Mouse (Mus musculus) v-Abl transformed pro-B cells (cell line): Measurements from ENCODE around the gene Alkbh8.
"Not testable (repeated sequence)": the region's sequence is repeated elsewhere in the genome, so short reads cannot be mapped to it uniquely, and the experiment has no call there.

Source experiments
- in situ Hi-C, 2 experiments: fragments of 400-800 bp; cut with MboI; formaldehyde crosslinking; loops; one replicate each; pipeline ENCODE4 v1.15.1; 2025; ENCODE audit not compliant: unreplicated experiment in 2 of 2

Gene Alkbh8

DNA sequence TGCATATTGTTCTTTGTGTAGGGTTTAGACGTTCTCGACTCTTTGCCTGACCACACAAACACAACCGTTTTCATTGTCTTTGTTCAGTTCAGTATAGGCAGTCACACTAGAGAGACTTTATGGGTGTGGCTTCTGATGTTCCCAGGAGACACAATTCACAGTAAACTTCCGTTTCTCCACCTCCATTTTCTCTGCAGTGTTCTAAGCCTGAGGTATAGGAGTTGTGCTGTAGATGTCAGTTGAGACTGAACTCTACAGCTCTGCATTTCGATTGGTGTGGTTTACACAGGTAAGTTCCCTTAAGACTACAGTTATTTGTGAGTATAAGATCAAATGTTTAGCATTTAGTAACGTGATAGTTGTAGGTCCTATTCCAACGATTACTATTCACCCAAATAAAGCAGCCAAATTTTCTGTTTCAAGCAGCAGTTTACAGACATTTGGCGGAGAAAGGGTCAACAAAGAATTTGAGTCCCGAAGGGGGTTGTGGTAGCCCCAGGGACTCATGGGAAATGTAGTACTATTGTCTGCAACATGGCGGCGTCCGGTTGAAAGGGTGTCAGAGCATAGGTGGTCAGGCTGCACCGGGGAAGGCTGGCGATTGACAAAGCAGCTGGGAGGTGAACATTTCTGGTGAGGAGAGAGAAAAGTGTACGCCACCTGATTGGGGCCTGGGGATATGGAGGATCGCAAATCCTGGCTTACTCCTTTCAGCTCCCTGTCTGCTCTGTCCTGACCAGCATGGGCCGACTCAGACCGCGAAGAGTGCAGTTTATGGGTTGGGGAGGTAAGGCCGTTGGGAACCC is at the start of gene Alkbh8:
TSS of gene Alkbh8 (plus strand) at position 179 of the 806 bp plus-strand sequence.
- in situ Hi-C loops, result loop anchor here (5.0 to 25.0 kb wide), 3 partner anchors 972 to 1040 kb away; partner anchors contain the start of genes Aasdhppt (in 2 of the 2), Kbtbd3 (in 2 of the 2) and Msantd4 (in 1 of the 2)

DNA sequence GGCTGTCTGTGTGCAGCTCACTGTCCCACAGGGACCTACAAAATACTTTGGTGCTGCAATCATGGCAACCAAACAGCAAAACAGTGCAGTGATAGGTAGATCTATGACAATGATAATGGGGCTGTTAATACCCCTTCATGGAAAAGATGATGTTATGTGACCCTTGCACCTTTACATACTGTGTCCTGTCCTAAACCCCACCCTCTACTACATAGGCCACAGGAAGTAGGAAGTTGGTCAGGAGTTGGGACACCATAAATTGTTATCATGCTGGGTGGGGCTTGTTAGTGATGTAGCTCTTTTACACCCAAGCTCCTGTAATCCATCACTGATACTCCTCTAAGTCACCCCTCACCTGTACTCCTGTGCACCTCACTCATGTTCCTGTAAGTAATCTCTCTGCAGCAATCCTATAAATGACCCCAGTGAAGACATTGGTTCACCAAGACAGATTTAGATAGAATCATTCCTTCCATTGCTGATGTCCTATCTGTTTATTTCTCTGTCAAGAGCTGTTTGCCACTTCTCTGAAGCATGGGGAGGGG is 25.6 kb upstream of the Alkbh8 start:
- in situ Hi-C loops, result no loop called here

DNA sequence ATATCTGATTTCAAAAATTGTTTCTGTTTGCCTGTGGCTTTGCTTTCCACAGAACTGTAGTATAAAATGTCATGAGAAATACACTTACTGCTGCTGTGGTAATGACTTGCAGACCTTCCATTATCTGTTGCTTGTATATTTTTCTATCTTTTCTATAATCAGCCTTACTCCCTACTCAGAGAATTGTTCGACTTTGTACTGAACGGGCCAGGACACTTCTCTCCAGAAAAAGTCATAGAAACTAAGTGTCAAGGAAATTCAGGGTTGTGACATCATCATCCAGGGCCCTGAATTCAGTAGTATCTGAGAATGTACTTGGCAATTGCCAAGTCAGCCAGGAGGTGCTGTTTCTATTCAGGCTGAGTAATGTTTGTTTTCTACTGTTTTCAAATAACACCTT is 24.9 kb upstream of the Alkbh8 start:
- in situ Hi-C loops, result no loop called here

DNA sequence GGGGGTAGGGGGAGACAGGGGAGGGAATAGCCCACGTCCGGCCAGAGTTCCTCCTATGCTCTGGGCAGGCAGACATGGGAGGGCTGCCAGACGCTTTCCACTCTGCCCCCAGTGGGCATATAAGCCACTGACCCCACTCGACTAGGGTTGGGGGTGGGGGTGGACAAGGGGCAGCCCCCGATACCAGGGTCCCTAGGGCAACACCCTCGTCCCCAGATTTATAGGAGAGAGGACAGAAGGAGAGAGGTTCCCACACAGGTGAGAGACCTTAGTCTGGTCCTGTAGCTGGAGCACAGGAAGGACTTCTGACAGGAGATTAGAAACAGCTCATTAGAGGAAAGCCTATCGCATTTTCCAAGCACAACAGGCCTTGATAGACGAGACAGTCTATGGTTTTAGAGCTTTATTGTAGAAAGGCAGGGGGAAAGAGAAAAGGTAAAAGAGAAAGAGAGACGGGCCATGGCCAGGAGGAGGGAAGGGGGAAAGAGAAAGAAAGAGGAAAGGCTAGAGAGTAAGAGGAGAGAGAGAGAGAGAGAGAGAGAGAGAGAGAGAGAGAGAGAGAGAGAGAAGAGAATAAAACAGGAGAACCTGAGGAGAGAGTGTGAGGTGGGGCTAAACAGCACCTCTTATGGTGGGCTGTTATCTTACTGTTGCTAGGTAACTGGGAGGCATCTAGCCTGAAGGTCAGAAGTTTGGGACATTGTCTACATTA is 7.4 kb upstream of the Alkbh8 start:
- in situ Hi-C loops, result loop anchor here in 1 of 2 experiments (25.0 kb wide), 1 partner anchor 985 kb away; the partner anchor contains the start of genes Aasdhppt and Kbtbd3

DNA sequence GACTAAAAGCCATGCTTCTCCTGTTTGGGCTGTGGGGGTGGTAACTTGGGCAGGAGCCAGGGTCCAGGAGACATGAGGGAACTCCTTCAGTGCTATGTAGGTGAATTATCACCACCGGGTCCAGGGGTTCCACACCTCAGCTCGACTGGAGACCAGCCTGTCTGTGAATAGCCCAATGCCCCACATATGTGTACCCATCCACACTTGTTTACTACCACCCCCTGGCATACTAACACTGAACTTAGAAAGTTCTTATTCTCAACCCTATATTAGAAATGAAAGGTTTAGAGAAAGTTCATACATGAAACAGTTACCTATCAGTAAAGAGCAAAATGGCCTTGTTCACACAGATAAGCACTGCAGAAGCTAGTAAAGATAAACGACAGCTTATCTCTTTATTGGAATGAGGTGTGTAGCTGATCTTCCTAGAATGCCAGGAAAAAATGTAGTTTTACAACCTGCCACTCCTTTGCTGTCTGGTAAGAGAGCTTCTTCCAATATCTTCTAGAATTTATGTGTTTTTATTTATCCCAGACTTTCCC is 6.8 kb upstream of the Alkbh8 start:
- in situ Hi-C loops, result loop anchor here in 1 of 2 experiments (25.0 kb wide), 1 partner anchor 984 kb away; the partner anchor contains the start of genes Aasdhppt and Kbtbd3

DNA sequence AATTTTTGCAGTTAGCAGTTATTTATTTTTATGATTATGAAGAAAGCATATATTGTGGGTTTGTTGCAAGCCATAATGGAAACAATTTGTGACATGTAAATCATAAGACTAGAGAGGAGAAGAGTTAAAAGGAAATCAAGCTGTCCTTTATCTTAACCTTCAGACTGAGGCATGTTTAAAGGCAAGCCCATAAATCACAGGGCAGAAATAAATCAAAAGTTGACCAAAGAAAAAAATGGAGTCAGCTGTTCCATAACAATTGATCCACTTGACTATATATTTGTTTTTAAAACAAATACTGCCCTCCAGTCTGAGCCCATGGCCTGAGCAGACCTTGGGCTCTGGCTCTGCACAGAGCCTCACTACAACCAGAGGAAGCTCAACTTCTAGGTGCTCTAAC is 4.6 kb upstream of the Alkbh8 start:
- in situ Hi-C loops, result loop anchor here (5.0 to 25.0 kb wide), 3 partner anchors 977 to 1044 kb away; partner anchors contain the start of genes Aasdhppt (in 2 of the 2), Kbtbd3 (in 2 of the 2) and Msantd4 (in 1 of the 2)

DNA sequence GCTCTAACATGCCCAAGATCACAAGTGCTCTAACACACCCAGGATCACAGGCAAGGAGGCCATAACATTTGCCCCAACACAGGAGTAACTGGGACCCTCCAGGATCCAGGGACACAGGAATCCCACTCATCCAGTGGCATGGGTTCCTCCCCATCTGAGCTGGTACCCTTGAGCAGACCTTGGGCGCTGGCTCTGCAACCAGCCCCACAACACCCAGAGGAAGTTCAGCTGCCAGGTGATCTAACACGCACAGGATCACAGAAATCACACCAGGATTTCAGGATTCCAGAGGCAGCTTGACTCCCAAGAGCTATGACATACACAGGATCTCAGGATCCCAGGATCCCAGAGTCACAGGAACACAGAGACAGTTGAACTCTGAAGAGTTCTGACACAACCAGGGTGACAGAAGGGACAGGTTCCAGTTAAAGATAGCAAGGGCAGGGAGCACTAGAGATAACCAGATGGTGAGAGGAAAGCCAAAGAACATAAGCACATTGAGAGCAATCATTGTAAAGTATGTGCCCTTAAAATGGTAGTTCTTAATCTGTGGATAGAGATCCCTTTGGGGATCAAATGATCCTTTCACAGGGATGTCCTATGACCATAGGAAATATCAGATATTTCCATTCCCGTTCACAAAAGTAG is 4.1 kb upstream of the Alkbh8 start:
- in situ Hi-C loops, result loop anchor here (5.0 to 25.0 kb wide), 3 partner anchors 976 to 1044 kb away; partner anchors contain the start of genes Aasdhppt (in 2 of the 2), Kbtbd3 (in 2 of the 2) and Msantd4 (in 1 of the 2)

DNA sequence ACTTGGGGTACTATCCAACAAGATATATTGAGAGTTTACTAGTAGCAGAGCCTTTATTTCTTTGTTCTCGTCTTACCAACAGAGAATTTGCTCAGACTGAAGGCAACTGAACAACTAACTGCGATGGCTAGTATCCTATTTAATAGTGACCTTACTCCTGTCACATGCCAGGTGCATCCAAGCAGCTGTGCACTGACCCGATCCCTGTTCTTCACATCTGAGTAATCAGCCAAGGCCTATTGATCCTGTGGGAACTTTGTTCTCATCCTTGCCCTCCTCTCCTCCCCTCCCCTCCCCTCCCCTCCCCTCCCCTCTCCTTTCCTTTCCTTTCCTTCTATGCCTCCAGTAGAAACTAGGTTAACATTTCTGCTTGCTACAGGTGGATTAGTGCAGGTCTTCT is 1.7 kb downstream of the Alkbh8 start:
- in situ Hi-C loops, result loop anchor here (10.0 to 25.0 kb wide), 2 partner anchors 976 to 1038 kb away; partner anchors contain the start of genes Aasdhppt (in 1 of the 2), Kbtbd3 (in 1 of the 2) and Msantd4 (in 1 of the 2)

DNA sequence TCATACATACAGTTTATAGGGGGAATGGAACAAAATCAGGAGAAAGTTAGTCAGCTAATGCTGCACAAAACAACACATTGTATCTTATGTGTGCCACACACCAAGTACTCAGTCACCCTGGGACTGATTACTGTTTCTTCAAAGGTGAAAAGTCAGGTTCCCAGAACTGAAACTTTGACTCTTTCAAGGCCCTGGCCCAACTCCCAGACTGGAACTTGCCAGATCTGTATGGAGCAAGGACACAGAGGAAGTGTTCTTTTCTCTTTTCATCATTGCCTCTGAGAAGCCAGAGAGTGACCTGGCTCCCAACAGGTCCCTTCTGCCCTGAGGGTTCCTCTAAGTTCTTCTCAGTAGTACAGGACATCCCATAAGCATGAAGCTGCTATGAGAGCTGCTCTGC is 10.2 kb downstream of the Alkbh8 start:
- in situ Hi-C loops, result loop anchor here in 1 of 2 experiments (25.0 kb wide), 1 partner anchor 967 kb away; the partner anchor contains the start of genes Aasdhppt and Kbtbd3

DNA sequence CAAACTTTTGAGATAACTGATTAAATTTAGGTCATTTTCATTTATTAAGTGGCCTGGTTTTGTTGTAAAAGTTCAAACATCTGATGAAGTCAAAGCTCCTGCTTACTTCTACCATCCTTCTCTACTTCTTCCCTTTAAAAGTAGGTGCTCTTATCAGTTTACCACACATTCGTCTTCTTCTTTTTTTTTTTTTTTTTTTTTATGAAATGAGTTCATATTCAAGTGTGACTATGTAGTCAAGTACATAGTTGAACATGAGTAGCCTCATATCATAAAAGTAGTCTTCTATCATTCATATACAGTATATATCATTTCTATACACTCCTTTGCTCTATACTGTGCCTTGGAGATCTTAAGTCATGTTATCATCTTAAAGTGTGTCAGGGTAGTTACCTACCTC is 11.0 kb downstream of the Alkbh8 start:
- in situ Hi-C loops, result loop anchor here in 1 of 2 experiments (25.0 kb wide), 1 partner anchor 966 kb away; the partner anchor contains the start of genes Aasdhppt and Kbtbd3

DNA sequence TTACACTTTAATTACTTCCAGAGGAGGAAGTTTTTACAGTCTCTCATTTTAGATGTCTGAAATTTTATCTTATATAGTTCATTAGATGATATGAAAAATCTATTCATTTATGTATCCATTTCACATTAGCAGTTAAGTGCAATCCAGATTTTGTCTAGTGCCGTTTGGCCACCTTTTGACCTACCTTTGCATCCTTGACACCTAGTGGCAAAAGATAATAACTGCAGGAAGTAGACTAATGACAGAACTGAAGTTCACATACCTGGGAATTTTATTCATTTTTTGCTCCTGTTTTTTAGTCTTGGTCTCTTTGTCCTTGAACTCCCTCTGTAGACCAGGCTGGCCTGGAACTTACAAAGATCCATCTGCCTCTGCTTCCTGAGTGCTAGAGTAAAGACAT is 15.1 kb downstream of the Alkbh8 start:
- in situ Hi-C loops, result loop anchor here in 1 of 2 experiments (25.0 kb wide), 1 partner anchor 1962 kb away; the partner anchor contains the start of gene Casp4

DNA sequence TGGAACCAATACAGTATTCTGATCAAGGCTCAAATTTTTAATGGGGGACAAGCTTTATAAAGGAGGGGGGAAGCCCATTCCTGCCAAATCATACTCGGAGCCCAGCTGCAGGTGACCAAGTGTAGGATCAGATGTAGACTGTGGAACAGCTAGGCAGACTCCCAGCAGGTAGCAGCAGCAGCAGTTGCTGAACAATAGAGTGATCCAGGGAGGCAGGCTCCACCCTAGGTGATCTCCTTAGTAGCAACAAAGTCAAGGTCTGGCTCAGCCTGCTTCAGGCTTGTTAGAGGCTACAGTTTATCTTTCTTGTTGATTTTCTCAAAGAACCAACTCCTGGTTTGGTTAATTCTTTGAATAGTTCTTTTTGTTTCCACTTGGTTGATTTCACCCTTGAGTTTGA is 41.4 kb downstream of the Alkbh8 start:
- in situ Hi-C loops, result not testable (repeated sequence)

DNA sequence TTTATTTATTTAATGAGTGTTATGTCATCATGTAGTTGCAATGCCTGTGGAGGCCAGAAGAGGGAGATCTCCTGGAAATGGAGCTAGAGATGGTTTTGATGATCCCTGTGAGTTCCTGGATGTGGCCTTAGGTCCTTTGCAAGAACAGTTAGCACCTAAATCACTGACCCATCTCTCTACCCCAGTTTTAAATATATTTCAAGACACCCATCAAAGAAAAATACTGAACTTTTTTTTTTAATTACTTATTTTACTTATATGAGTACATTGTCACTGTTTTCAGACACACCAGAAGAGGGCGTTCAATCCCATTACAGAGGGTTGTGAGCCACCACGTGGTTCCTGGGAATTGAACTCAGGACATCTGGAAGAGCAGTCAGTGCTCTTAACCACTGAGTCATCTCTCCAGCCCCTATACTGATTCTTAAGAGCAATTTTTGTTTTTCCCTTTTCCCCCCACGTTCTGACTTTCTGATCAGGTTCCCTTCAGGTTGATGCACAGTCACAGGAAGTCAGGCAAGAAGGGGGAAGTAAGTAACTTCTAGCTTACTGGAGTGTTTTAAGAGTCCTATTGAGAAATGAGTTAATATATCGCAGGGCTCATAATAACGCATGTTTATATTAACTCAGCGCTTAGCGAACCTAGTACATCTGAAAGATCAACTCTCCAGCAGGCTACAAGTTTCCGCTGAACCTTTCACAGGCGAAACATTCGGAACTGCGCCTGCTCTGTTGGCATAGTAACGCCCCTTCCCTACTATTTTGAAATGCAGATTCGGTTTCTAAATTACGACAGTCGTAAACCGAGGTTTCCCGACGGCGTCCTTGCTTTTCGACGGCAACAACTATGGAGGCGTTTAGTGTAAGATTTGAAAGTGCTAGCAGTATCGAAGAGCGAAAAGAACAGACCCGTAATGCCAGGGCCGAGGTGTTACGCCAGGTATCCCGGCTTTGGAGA is 68.6 kb downstream of the Alkbh8 start, which contains the start of gene Cwf19l2:
TSS of gene Cwf19l2 (plus strand) at position 342 of the 958 bp plus-strand sequence.
- in situ Hi-C loops, result loop anchor here (5.0 to 10.0 kb wide), 3 partner anchors 899 to 971 kb away; partner anchors contain the start of genes Aasdhppt (in 1 of the 2), Kbtbd3 (in 1 of the 2) and Msantd4 (in 1 of the 2)

DNA sequence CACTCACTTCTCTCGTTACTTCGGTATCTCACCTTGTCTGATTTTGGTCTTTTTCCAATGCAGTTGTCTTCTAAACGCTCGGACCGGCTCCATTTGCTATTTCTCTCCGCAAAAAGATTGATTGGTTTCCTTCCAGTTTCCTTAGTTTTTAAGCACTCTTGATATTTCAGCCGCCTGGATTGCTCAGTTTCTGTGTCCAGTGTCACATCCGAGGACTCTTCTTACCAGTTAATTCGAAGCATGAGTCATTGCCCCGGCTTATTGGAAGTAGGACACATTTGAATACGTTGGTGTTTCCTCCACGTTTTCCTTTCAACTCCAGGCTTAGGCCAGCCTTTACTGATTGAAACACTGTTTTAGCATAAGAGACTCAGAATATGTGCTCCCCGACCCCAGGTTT is 69.4 kb downstream of the Alkbh8 start:
- in situ Hi-C loops, result loop anchor here (5.0 to 10.0 kb wide), 3 partner anchors 898 to 970 kb away; partner anchors contain the start of genes Aasdhppt (in 1 of the 2), Kbtbd3 (in 1 of the 2) and Msantd4 (in 1 of the 2)

DNA sequence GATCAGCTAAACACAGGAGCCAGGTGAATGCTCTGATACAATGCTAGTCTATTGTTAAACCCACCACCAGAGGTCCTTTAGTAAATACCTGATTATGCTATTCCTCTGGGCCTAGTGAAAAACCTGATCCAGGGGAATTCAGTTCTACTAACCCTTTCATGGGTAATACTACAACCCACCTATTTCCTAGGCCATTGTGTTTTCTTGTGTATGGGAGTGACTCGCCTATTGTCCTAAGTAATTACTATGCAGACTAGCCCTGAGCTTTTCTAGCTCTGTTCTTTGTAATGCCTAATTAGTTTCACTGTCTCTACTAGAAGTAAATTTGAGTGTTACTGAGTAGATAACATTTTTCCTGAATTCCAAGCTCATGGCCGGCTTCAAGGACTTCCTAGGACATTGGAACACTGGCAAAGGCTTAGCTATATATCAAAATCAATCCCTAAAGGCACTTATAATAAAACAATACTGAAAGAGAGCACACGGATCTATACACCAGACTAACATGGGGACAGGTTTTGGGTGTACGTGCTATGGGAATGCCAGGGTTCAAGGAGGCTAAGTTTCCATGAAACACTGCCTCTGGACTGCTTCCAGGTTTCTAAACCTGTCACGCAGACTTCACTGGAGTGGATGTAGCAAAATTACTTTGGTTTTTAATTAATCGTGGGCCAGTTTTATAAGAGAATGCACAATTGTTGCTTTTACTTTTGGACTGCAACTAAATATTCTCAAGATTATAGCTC is 104.8 kb downstream of the Alkbh8 start:
- in situ Hi-C loops, result not testable (repeated sequence)
